ENCODE assay signal across 9 mouse cellular contexts in the genomic region with DNA sequence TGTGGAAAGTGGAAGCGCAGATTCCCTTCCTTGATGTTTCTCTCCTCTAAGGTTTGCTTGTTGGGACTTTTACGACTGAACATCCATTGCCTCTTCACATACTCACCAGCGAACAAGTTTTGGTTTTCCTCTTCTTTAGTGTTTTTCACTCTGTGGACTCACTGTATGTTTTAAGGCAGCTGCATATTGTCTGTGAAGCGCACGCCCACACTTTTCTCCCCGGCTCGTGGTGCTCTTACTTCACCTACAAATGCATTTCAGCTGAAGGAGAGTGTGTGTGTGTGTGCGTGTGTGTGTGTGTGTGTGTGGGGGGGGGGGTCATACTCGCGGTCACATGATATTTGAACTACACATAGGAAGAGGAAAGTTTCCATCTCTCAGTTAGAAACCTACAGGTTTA.
"Had no signal": no experiment of that assay in that cellular context is flagged by ENCODE, and none has a peak within 500 bp of the region (broad histone marks: within the 10 kb centered on the region; RNA-seq: fewer than 3 reads in every experiment).

No protein-coding gene starts in this region.

- DNase-seq: liver, postnatal 0 days; lung, adult 2 months; lung, postnatal 14 days; lung, postnatal 36 days; midbrain, embryonic 14.5 days; thymus, adult 2 months; thymus, postnatal 25 days; thymus, postnatal 4 days had no signal

- ATAC-seq: liver, postnatal 0 days; lung, postnatal 0 days had no signal
